Mouse (Mus musculus) liver, adult 2 months (tissue): Measurements from ENCODE around the gene Nrxn3.

Experiments used
- CTCF ChIP-seq: fragments of 200-500 bp; IDR thresholded peaks from 2 replicates; pipeline ENCODE4 v1.5.1; 2011; ENCODE audit warnings: low read depth, low read length, control low read depth
- POLR2A ChIP-seq: fragments of 200-500 bp; IDR thresholded peaks from 2 replicates; pipeline ENCODE4 v1.6.1; 2011; ENCODE audit warnings: low read length, control low read depth; ENCODE audit not compliant: insufficient read depth; ENCODE audit errors: extremely low read depth

GRCm38 (mm10) chr12:89822141-89822540 lies 1099.5 kb downstream of the Nrxn3 start:
- TF ChIP-seq POLR2A: no peak
- TF ChIP-seq CTCF: no peak
